Mouse (Mus musculus): Measurements from ENCODE around the gene Jpt1.
A peak's percentile ranks its signal among the peaks of the same experiment; 100 is the strongest.
"Not testable (repeated sequence)": the region's sequence is repeated elsewhere in the genome, so short reads cannot be mapped to it uniquely, and the experiment has no call there.

Gene Jpt1

DNA sequence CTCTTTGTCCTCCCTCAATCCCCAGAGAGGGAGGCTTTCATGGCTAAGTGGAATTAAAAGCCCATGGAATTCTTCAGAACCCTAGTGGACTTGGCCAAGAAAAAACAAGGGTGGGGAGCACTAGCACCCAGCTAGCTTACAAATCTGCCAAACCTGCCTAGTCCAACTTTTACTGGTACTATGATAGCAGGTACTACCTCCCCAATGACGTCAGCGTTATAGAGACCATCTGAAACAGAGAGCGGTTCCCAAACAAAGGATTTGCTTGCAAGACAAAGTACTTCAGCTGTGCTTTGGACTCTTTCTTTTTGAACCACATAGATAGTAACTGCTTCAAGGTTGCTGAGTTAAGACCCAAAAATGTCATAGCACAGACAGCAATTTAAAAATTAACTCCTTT is 2.2 kb downstream of the Jpt1 start:
- no peak for DNase-seq (ENCODE audit: low spot score)

DNA sequence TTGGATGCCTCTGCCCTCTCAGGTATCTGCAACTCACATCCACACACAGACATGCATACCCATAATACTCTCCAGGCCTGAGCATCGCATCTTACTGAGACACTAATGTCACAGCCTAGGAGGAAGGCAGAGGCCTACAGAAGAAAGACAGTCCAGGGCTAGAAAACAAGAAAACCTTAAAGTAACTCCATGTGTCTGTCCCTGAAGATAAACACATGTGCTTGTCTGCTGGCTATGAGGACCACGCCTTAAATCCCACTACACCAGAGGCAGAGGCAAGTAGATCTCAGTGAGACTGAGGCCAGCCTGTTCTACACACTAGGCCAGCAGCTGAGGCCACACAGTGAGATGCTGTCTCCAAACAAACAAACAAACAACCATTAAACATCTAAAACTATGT is 3.1 kb downstream of the Jpt1 start:
- no peak for DNase-seq (ENCODE audit: low spot score)

GRCm38 (mm10) chr11:115510507-115510888 is 3.7 kb downstream of the Jpt1 start:
- no peak for DNase-seq (ENCODE audit: low spot score)

GRCm38 (mm10) chr11:115509773-115510506 is 4.2 kb downstream of the Jpt1 start:
- no peak for DNase-seq (ENCODE audit: low spot score)

DNA sequence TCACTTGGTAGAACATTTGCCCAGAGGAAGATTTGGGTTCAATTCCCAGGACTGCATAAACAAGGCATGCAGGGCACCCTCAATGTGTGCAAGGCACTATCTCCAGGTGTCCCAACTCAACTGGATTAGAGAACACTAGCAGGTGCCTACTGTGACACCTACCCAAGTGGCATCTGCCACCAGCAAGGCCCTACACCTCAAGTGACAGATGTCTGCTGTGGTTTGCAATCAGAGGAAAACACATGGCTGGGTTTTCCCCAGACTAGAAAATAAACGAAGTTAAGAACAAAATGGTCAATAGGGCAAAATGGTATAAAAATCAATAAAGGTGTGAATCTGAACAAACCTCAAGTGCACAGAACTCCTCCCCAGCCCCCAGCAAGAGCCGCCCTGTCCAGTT is 6.1 kb downstream of the Jpt1 start:
- DNase-seq (ENCODE audit: low spot score), result no peak

- DNase-seq (ENCODE audit: low spot score), result no peak
These were observed 7.6 kb downstream of the Jpt1 start for GRCm38 (mm10) chr11:115506586-115506985.

GRCm38 (mm10) chr11:115502636-115503035 is 11.6 kb downstream of the Jpt1 start:
- DNase-seq (ENCODE audit: low spot score), result no peak

DNA sequence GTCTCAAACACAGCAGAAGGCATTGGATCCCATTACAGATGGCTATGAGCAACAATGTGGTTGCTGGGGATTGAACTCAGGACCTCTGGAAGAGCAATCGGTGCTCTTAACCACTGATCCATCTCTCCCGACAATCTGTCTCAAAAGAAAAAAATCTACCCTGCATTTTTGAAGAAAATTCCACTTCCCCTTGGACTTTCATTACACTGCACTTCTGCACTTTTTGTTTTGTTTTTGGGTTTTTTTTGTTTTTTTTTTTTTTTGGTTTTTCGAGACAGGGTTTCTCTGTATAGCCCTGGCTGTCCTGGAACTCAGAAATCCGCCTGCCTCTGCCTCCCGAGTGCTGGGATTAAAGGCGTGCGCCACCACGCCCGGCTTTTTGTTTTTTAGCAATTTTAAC is 17.6 kb downstream of the Jpt1 start:
- not testable (repeated sequence) for DNase-seq (ENCODE audit: low spot score)

DNA sequence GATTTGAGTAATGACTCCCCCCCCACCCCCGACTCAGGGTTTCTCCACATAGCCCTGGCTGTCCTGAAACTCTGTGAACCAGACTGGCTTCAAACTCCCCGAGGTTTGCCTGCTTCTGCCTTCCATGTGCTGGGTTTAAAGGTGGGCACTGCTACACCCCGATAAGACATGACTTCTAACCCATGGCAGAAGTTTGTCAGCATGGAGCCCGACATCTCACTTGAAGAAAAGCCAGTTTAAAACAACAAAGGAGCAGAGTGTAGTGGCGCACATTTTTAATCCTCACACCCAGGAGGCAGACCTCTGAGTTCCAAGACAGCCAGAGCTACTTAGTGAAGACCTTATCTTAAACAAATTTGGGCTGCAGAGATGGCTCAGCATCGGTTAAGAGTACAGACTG is 21.8 kb downstream of the Jpt1 start:
- no peak for DNase-seq (ENCODE audit: low spot score)

- peak; percentile 80 for DNase-seq (ENCODE audit: low spot score)
These were observed 22.7 kb downstream of the Jpt1 start, which contains the start of gene Nt5c for GRCm38 (mm10) chr11:115491356-115492083. Gene Nt5c, minus strand, starts transcription at chr11:115491862.

DNA sequence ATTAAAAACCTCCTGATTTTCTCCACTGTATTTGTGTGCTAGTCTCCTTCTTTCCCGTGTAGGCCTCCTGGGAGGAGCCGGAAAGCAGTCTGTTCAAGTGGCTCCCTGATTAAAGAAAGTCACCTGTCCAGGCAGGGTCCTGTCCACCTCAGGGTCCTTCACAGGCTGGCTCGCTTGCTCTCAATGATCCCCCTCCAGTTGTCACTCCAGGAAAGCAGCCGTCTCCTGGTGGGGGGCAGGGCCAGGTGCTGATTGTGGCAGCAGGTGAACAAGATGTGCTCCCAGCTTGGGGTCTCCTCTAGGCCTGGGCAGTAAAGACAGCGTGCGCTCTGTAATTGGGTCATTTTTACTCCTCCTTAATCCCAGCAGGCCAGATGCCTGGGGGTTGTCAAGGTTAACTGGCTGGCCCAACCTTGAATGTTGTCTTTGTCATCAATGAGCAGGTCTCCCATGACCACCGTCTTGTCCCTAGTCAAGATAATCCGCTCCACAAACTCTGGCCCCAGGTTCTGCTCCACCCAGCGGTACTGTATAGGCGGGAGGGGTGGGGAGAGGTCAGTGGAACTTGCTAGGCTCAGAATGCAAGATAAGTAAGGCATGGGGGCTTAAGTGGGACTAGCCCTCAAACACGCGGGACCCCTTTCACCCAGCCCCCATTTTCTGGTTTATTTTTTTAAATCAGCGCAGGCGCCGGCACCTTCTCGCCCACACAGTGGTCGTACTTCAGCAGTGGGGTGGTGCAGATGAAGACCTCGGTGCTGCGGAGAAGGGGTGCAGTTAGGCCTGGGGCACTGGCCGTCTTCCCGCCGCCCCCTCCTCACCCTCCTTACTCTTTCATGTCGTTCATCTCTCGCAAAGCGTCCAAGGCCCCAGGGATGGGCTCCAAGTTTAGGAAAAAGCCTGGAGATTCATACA is 23.5 kb downstream of the Jpt1 start:
- no peak for DNase-seq (ENCODE audit: low spot score)

- DNase-seq (ENCODE audit: low spot score), result no peak
These were observed 25.6 kb downstream of the Jpt1 start for GRCm38 (mm10) chr11:115488551-115489104.

- DNase-seq (ENCODE audit: low spot score), result no peak
These were observed 29.0 kb downstream of the Jpt1 start for GRCm38 (mm10) chr11:115485155-115485554.

DNA sequence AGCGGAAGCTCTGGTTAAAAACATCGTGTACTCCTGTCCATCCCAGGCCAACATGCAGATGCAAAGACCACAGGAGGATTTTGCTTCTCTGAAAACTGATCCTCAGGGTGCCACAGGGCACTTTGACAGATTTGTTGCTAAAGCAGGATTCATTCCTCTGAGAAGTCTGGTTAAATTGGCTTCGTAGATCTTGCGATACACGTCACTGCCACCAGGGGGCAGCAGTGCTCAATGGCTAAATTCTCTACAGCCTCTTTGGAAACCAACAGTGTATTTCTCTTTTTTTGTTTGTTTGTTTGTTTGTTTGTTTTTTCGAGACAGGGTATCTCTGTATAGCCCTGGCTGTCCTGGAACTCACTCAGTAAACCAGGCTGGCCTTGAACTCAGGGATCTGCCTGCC is 30.5 kb downstream of the Jpt1 start:
- peak; percentile 72 for DNase-seq (ENCODE audit: low spot score)

GRCm38 (mm10) chr11:115483278-115483677 is 30.9 kb downstream of the Jpt1 start:
- no peak for DNase-seq (ENCODE audit: low spot score)

DNA sequence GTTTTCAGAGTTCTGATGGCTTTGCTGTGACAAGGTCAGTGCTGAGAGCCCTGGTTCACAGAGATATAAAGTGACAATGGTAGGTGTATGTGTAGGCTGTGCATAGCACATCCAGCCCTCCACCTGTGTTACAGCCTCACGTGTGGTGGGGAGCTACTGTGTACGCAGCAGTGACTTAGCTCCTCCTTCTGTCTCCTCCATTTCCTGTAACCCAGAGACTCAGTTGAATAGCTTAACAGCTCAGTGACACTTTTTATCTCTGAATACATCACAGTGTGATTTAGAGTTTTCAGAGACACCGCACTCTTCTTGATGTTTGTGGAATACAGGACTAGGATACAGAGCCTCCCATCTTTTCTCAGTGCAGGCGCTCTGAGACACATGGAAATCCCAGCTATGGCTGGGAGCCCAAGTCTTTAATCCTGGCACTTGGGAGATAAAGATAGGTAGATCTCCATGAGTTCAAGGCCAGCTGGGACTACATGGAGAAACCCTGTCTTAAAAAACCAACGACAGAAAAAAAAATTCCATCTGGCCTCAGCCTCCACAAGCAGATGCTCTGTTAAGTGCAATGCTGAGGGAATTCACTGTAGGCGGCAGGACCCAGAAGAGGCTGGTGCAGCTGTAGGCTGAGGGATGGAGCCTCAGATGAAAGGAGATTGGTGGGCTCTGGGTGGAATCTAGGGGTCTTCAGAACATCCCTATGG is 32.5 kb downstream of the Jpt1 start:
- no peak for DNase-seq (ENCODE audit: low spot score)

DNA sequence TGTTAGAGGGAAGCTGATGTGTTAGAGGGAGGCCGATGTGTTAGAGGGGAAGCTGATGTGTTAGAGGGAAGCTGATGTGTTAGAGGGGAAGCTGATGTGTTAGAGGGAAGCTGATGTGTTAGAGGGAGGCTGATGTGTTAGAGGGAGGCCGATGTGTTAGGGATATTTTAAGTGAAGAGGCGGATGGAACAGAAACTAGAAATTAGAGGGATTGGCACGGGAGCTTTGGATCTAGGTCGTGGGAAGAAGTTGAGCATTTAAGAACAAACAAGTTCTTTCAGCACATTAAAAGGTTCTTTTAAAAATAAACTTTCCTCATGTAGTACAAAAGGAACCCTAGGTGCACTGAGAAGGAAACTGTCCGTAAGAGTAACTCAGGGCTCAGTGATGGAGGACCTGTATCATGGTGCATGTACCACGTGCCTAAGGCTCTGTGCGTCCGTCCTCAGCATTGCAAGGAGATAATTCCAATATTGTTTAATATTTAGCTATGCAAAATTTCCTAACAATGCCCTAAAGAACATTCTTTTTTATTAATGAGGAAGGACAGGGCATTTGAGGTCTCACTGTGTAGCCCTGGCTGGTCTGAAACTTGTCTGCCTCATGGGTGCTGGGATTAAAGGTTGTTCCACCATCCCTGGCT is 35.8 kb downstream of the Jpt1 start:
- no peak for DNase-seq (ENCODE audit: low spot score)

DNA sequence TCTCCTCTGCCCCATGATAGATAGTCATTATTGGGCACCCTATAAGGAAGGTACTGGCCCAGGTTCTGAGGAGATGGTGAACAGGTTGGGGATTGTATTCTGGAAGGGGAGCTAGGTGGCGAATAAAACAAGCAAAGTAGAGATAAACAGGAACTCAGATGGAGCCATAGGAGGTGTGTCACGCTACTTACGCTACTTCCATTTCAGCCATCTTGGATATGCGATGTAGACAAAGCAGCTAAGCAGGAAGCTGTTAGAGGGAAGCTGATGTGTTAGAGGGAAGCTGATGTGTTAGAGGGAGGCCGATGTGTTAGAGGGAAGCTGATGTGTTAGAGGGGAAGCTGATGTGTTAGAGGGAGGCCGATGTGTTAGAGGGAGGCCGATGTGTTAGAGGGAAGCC is 36.8 kb downstream of the Jpt1 start:
- DNase-seq (ENCODE audit: low spot score), result not testable (repeated sequence)

GRCm38 (mm10) chr11:115476630-115477029 is 37.6 kb downstream of the Jpt1 start:
- not testable (repeated sequence) for DNase-seq (ENCODE audit: low spot score)

DNA sequence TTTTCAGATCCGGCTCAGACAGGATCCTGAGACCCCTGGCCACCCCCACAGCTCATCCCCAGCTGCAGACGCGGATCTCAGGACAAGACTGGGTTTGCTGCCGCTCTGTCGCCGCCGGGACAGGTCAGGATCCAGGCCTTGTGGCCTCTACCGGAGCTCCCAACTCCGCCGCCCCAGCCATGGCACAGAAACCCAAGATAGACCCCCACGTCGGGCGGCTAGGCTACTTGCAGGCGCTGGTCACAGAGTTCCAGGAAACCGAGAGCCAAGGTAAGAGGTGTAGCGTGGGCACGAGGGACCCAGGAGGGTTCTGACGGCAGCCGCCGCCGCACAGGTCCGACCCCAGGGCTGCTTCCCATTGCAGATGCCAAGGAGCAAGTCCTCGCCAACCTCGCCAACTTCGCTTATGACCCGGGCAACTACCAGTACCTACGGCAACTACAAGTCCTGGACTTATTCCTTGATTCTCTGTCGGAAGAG is 38.4 kb downstream of the Jpt1 start:
- no peak for DNase-seq (ENCODE audit: low spot score)
